In genomic region chr17:58919927-58920326, GRCm38 (mm10) we compare ENCODE assay signal across 17 mouse cellular contexts.
"Had no signal": no experiment of that assay in that cellular context is flagged by ENCODE, and none has a peak within 500 bp of the region (broad histone marks: within the 10 kb centered on the region; RNA-seq: fewer than 3 reads in every experiment).

No protein-coding gene starts in this region.

- H3K4me3 ChIP-seq: midbrain, embryonic 10.5 days; midbrain, embryonic 13.5 days; myocyte; neural tube, embryonic 13.5 days; neural tube, embryonic 15.5 days had no signal

- DNase-seq: lung, adult 18-20 months; lung, embryonic 14.5 days; lung, postnatal 10 days; lung, postnatal 4 days; right cerebral cortex, adult 18-20 months; right cerebral cortex, postnatal 25 days; right cerebral cortex, postnatal 4 days; spleen, adult 18-20 months; thymus, adult 18-20 months; thymus, postnatal 14 days; thymus, postnatal 36 days had no signal

- H3K36me3 ChIP-seq: midbrain, embryonic 13.5 days; neural tube, embryonic 13.5 days; neural tube, embryonic 15.5 days had no signal

- H3K9ac ChIP-seq: liver, embryonic 14.5 days; lung, embryonic 14.5 days; midbrain, embryonic 13.5 days; neural tube, embryonic 13.5 days; neural tube, embryonic 15.5 days had no signal

- H3K9me3 ChIP-seq: midbrain, embryonic 10.5 days; midbrain, embryonic 13.5 days; neural tube, embryonic 13.5 days; neural tube, embryonic 15.5 days had no signal

- H3K27me3 ChIP-seq: midbrain, embryonic 13.5 days; neural tube, embryonic 13.5 days; neural tube, embryonic 15.5 days had no signal

- H3K27ac ChIP-seq: liver, embryonic 14.5 days; midbrain, embryonic 13.5 days; neural tube, embryonic 13.5 days; neural tube, embryonic 15.5 days had no signal

- H3K4me2 ChIP-seq: lung, embryonic 14.5 days had no signal
